In genomic region chr14:33152941-33153340, GRCm38 (mm10) we compare ENCODE assay signal across 11 mouse cellular contexts. TPM values are rescaled to one million over a fixed set of nuclear protein-coding genes. Genes with fewer than 3 reads are reported as not detected.
DNase-seq lines count a peak whose midpoint lies in the region; TF ChIP-seq lines count a peak whose summit lies in the region.
"Had no signal": no experiment of that assay in that cellular context is flagged by ENCODE, and none has a peak within 500 bp of the region (broad histone marks: within the 10 kb centered on the region; RNA-seq: fewer than 3 reads in every experiment).

No protein-coding gene starts in this region.

- no peaks in the 10 kb centered on the region for H3K36me3 ChIP-seq in thymus, adult 2 months (ENCODE audit: control insufficient read depth, insufficient read depth, low read length)
- H3K36me3 ChIP-seq: embryonic facial prominence, embryonic 15.5 days; lung, embryonic 15.5 days had no signal

- 96% methylated on average over 1 of the region's 1 CpGs for WGBS in thymus, adult 2 months

- no peak overlapping the region for H3K4me3 ChIP-seq in layer of hippocampus, adult 2 months
- no peak overlapping the region for H3K4me3 ChIP-seq in thymus, adult 2 months (ENCODE audit: control insufficient read depth, insufficient read depth, low read length)
- H3K4me3 ChIP-seq: embryonic facial prominence, embryonic 15.5 days; lung, embryonic 15.5 days had no signal

- peak; percentile 73 for TF ChIP-seq CTCF in layer of hippocampus, adult 2 months (conservative IDR thresholded peaks at IDR 0.05)
- no peak for TF ChIP-seq CTCF in thymus, adult 2 months (IDR thresholded peaks at IDR 0.05; ENCODE audit: borderline replicate concordance, control insufficient read depth, extremely low read depth, insufficient read depth, low read length, poor library complexity)

- no peaks in the 10 kb centered on the region for H3K4me1 ChIP-seq in thymus, adult 2 months (replicated peaks; ENCODE audit: control insufficient read depth, insufficient read depth, low read length)
- H3K4me1 ChIP-seq: lung, embryonic 15.5 days had no signal

- DNase-seq in gastrocnemius, postnatal 10 days = peak; percentile 14
- no peak for DNase-seq in gastrocnemius, postnatal 25 days
- DNase-seq in layer of hippocampus, adult 2 months (ENCODE audit: low spot score in 2 of 2) = peak in 1 of 2 experiments; percentile 12
- no peak for DNase-seq in layer of hippocampus, adult 8-10 months (ENCODE audit: low spot score in 2 of 2)
- peak; percentile 6 for DNase-seq in thymus, adult 2 months
- DNase-seq in thymus, postnatal 0 days (ENCODE audit: low spot score) = no peak
- peak; percentile 15 for DNase-seq in mesoderm, embryonic 11.5 days (ENCODE audit: low read depth, low spot score)
- no peak for DNase-seq in spleen, postnatal 14 days (ENCODE audit: low spot score in 2 of 2)
- DNase-seq: layer of hippocampus, postnatal 36 days had no signal

- H3K27ac ChIP-seq in layer of hippocampus, adult 2 months = no peak overlapping the region
- H3K27ac ChIP-seq in thymus, adult 2 months (ENCODE audit: control insufficient read depth, insufficient read depth, low read length) = no peak overlapping the region
- H3K27ac ChIP-seq: embryonic facial prominence, embryonic 15.5 days; lung, embryonic 15.5 days had no signal

- no peak for TF ChIP-seq POLR2A in thymus, adult 2 months (IDR thresholded peaks at IDR 0.05; ENCODE audit: control insufficient read depth, extremely low read depth, insufficient read depth, low read length, poor library complexity)

- no peaks in the 10 kb centered on the region for H3K27me3 ChIP-seq in thymus, adult 2 months (ENCODE audit: control insufficient read depth, insufficient read depth, low read length)
- H3K27me3 ChIP-seq: embryonic facial prominence, embryonic 15.5 days; lung, embryonic 15.5 days had no signal

RNA-seq across cellular contexts. Expression of gene Wdfy4, which starts 32.4 kb away (rescaled TPM):
- total RNA-seq in gastrocnemius, postnatal 10 days (2021) = 1 to 10 TPM; 1.3 to 4.1 TPM
- 1 to 10 TPM in 1 of 2 experiments, under 1 TPM in 1; 0.83 to 1.2 TPM for total RNA-seq in gastrocnemius, postnatal 25 days (2021)
- total RNA-seq in layer of hippocampus, adult 2 months (2021) = 1 to 10 TPM; 2.1 to 2.7 TPM
- total RNA-seq in layer of hippocampus, adult 8-10 months (2022) = 1 to 10 TPM; 1.6 to 6.6 (median 4.7) TPM
- 19.4 and 20.0 TPM in 2 replicates for polyA plus RNA-seq in thymus, adult 2 months (2012; rRNA removed)
- 3.5 and 4.3 TPM in 2 replicates for polyA plus RNA-seq in thymus, postnatal 0 days (2015; fragmentation: Nextera tagmentation; extraction: Ambion mirVana)

Comparison
In these comparisons a context has a peak if more than half of its experiments do, and no peak if none do; other contexts are left out.
1. DNase-seq: peak in gastrocnemius, postnatal 10 days (single experiment), thymus, adult 2 months (single experiment) and mesoderm, embryonic 11.5 days (single experiment); none in gastrocnemius, postnatal 25 days (single experiment), layer of hippocampus, adult 8-10 months (0 of 2), thymus, postnatal 0 days (single experiment) and spleen, postnatal 14 days (0 of 2).